Comparison of ENCODE assay signal across 33 mouse cellular contexts in genomic region chr17:46021173-46021572, GRCm38 (mm10). TPM values are rescaled to one million over a fixed set of nuclear protein-coding genes. Genes with fewer than 3 reads are reported as not detected.
"Had no signal": no experiment of that assay in that cellular context is flagged by ENCODE, and none has a peak within 500 bp of the region (broad histone marks: within the 10 kb centered on the region; RNA-seq: fewer than 3 reads in every experiment).

No protein-coding gene starts in this region.

- DNase-seq: heart, postnatal 10 days; heart, postnatal 14 days; heart, postnatal 36 days; heart, postnatal 4 days; kidney, adult 11 months; kidney, adult 18-20 months; kidney, adult 2 months; kidney, adult 8-10 months; kidney, adult 9 months; kidney, postnatal 10 days; kidney, postnatal 25 days; kidney, postnatal 36 days; kidney, postnatal 4 days; layer of hippocampus, adult 9-11 months; layer of hippocampus, postnatal 36 days had no signal

- H3K9me3 ChIP-seq: heart, embryonic 10.5 days; heart, embryonic 12.5 days; heart, embryonic 13.5 days; heart, embryonic 15.5 days; hindbrain, embryonic 10.5 days; hindbrain, embryonic 12.5 days; hindbrain, embryonic 13.5 days; hindbrain, embryonic 15.5 days; kidney, embryonic 15.5 days had no signal

- H3K4me2 ChIP-seq: heart, embryonic 11.5 days; heart, embryonic 12.5 days; heart, embryonic 13.5 days; heart, embryonic 15.5 days; hindbrain, embryonic 12.5 days; hindbrain, embryonic 13.5 days; hindbrain, embryonic 14.5 days; hindbrain, embryonic 15.5 days; kidney, embryonic 15.5 days had no signal

- H3K9ac ChIP-seq: heart, embryonic 12.5 days; heart, embryonic 13.5 days; heart, embryonic 15.5 days; hindbrain, embryonic 12.5 days; hindbrain, embryonic 13.5 days; hindbrain, embryonic 14.5 days; hindbrain, embryonic 15.5 days; kidney, embryonic 15.5 days had no signal

- H3K27ac ChIP-seq: heart, embryonic 10.5 days; heart, embryonic 13.5 days; heart, embryonic 15.5 days; hindbrain, embryonic 10.5 days; hindbrain, embryonic 12.5 days; hindbrain, embryonic 14.5 days; hindbrain, embryonic 15.5 days; hindbrain, postnatal 0 days; kidney, embryonic 15.5 days; kidney, postnatal 0 days; layer of hippocampus, adult 2 months; left cerebral cortex, adult 2 months had no signal

- ATAC-seq: hindbrain, embryonic 16.5 days; hindbrain, postnatal 0 days; inflammation-experienced regulatory T-cells, adult 6 months; intestine, embryonic 16.5 days had no signal

- H3K27me3 ChIP-seq: heart, embryonic 12.5 days; heart, embryonic 13.5 days; heart, embryonic 15.5 days; hindbrain, embryonic 12.5 days; hindbrain, embryonic 13.5 days; hindbrain, embryonic 15.5 days; kidney, embryonic 15.5 days had no signal

- H3K4me3 ChIP-seq: heart, embryonic 10.5 days; heart, embryonic 12.5 days; heart, embryonic 13.5 days; heart, embryonic 15.5 days; hindbrain, embryonic 10.5 days; hindbrain, embryonic 12.5 days; hindbrain, embryonic 13.5 days; hindbrain, embryonic 15.5 days; kidney, embryonic 15.5 days; layer of hippocampus, adult 2 months; left cerebral cortex, adult 2 months had no signal

RNA-seq across cellular contexts. Expression of gene Vegfa, which starts 11.0 kb away (rescaled TPM):
- polyA plus RNA-seq: inflammation-experienced regulatory T-cells, adult 6 months had no signal
